8 mouse cellular contexts compared by ENCODE assay signal in the genomic region with DNA sequence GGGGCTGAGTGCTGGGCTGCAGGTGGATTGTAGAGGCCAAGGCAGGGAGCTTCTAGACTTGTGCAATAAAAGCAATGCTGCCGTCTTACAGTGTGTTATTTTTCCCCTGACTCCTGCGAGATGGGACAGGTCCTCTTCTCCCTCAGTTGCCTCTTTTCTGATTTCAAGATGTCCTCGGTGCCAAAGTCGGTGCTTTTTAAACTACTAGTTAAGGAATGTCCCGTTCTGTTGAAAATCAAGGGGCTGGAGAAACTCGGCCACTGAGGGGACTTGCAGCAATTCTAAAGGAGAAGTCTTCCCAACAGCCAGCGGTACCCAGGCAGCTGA. TPM values are rescaled to one million over a fixed set of nuclear protein-coding genes. Genes with fewer than 3 reads are reported as not detected.
DNase-seq lines count a peak whose midpoint lies in the region; ATAC-seq and TF ChIP-seq lines count a peak whose summit lies in the region.
"Had no signal": no experiment of that assay in that cellular context is flagged by ENCODE, and none has a peak within 500 bp of the region (broad histone marks: within the 10 kb centered on the region; RNA-seq: fewer than 3 reads in every experiment).

No protein-coding gene starts in this region.

- peak overlapping the region; percentile 54 for H3K4me2 ChIP-seq in forebrain, embryonic 15.5 days (replicated peaks)
- peak overlapping the region; percentile 50 for H3K4me2 ChIP-seq in limb, embryonic 15.5 days
- H3K4me2 ChIP-seq in stomach, embryonic 14.5 days (replicated peaks; ENCODE audit: low read depth, low read length) = peak overlapping the region; percentile 42

- no peak for TF ChIP-seq CTCF in layer of hippocampus, adult 2 months (conservative IDR thresholded peaks at IDR 0.05)
- TF ChIP-seq CTCF in left cerebral cortex, adult 2 months (IDR thresholded peaks at IDR 0.05) = no peak

- H3K4me1 ChIP-seq in forebrain, embryonic 15.5 days = peaks cover 26% of the 10 kb centered on the region
- H3K4me1 ChIP-seq in limb, embryonic 15.5 days = peaks cover 9% of the 10 kb centered on the region; the same call in 1 of the 2 replicates
- peaks cover 13% of the 10 kb centered on the region for H3K4me1 ChIP-seq in stomach, embryonic 14.5 days (ENCODE audit: control insufficient read depth, insufficient read depth, low read length)

- no peak for DNase-seq in layer of hippocampus, adult 2 months (ENCODE audit: low spot score in 2 of 2)
- no peak for DNase-seq in layer of hippocampus, adult 8-10 months (ENCODE audit: low spot score in 2 of 2)
- no peak for DNase-seq in gastrocnemius, postnatal 25 days
- no peak for DNase-seq in left cerebral cortex, adult 2 months (ENCODE audit: extremely low spot score in 1 of 2, low spot score in 2 of 2)

- no peak for ATAC-seq in forebrain, embryonic 15.5 days (replicated peaks)
- ATAC-seq in limb, embryonic 15.5 days (ENCODE audit: insufficient number of reproducible peaks, low FRiP score, low TSS enrichment, low read depth) = no peak
- no peak for ATAC-seq in stomach, embryonic 14.5 days (ENCODE audit: insufficient number of reproducible peaks, insufficient read depth, low FRiP score, low read depth)

- WGBS in forebrain, embryonic 15.5 days = 19% methylated on average over 7 of the region's 7 CpGs
- WGBS in limb, embryonic 15.5 days = 20% methylated on average over 7 of the region's 7 CpGs
- WGBS in stomach, embryonic 14.5 days = 31% methylated on average over 7 of the region's 7 CpGs

- no peak overlapping the region for H3K27ac ChIP-seq in layer of hippocampus, adult 2 months
- H3K27ac ChIP-seq in forebrain, embryonic 15.5 days (replicated peaks) = no peak overlapping the region
- no peak overlapping the region for H3K27ac ChIP-seq in limb, embryonic 15.5 days
- H3K27ac ChIP-seq in stomach, embryonic 14.5 days (ENCODE audit: low read length) = no peak overlapping the region
- H3K27ac ChIP-seq in left cerebral cortex, adult 2 months = no peak overlapping the region

- no peaks in the 10 kb centered on the region for H3K9me3 ChIP-seq in forebrain, embryonic 15.5 days
- H3K9me3 ChIP-seq in limb, embryonic 15.5 days = no peaks in the 10 kb centered on the region
- no peaks in the 10 kb centered on the region for H3K9me3 ChIP-seq in stomach, embryonic 14.5 days (ENCODE audit: control insufficient read depth, low read depth, low read length)

- no peaks in the 10 kb centered on the region for H3K27me3 ChIP-seq in forebrain, embryonic 15.5 days
- peaks cover 36% of the 10 kb centered on the region for H3K27me3 ChIP-seq in limb, embryonic 15.5 days
- peaks cover 6% of the 10 kb centered on the region; the same call in 1 of the 2 replicates for H3K27me3 ChIP-seq in stomach, embryonic 14.5 days (ENCODE audit: control insufficient read depth, insufficient read depth, low read length)

- H3K4me3 ChIP-seq in layer of hippocampus, adult 2 months = peak overlapping the region; percentile 33
- peak overlapping the region; percentile 23 for H3K4me3 ChIP-seq in forebrain, embryonic 15.5 days
- H3K4me3 ChIP-seq in limb, embryonic 15.5 days = peak overlapping the region; percentile 28
- peak overlapping the region; percentile 23 for H3K4me3 ChIP-seq in stomach, embryonic 14.5 days (ENCODE audit: low read depth, low read length)
- no peak overlapping the region; the same call in 1 of the 2 replicates for H3K4me3 ChIP-seq in left cerebral cortex, adult 2 months

- H3K9ac ChIP-seq in forebrain, embryonic 15.5 days (replicated peaks) = 0 out of 2 replicates have a peak overlapping the region, but pooled peaks have one; percentile 35
- no peak overlapping the region for H3K9ac ChIP-seq in limb, embryonic 15.5 days
- H3K9ac ChIP-seq in stomach, embryonic 14.5 days (replicated peaks; ENCODE audit: low read depth, low read length) = peak overlapping the region; percentile 21; the same call in 1 of the 2 replicates

- intact Hi-C loops in left cerebral cortex, adult 2 months (cut with DNase I) = no loop called here

- H3K36me3 ChIP-seq in forebrain, embryonic 15.5 days = no peaks in the 10 kb centered on the region
- no peaks in the 10 kb centered on the region for H3K36me3 ChIP-seq in limb, embryonic 15.5 days
- no peaks in the 10 kb centered on the region for H3K36me3 ChIP-seq in stomach, embryonic 14.5 days (ENCODE audit: control insufficient read depth, insufficient read depth, low read length)

RNA-seq across cellular contexts. Expression of a gene that starts 7.9 kb away (rescaled TPM):
- total RNA-seq in layer of hippocampus, adult 2 months (2021) = not detected
- total RNA-seq in layer of hippocampus, adult 8-10 months (2022) = not detected
- not detected in 2 replicates for polyA plus RNA-seq in forebrain, embryonic 15.5 days (2015; fragmentation: Nextera tagmentation; extraction: Ambion mirVana)
- polyA plus RNA-seq in limb, embryonic 15.5 days (2015; fragmentation: Nextera tagmentation; extraction: Ambion mirVana) = not detected in 2 replicates
- not detected in 2 replicates for polyA plus RNA-seq in stomach, embryonic 14.5 days (2014; fragmentation: Nextera tagmentation; extraction: Ambion mirVana)
- total RNA-seq in gastrocnemius, postnatal 25 days (2021) = not detected
- total RNA-seq in left cerebral cortex, adult 2 months (2021) = 1 to 10 TPM in 1 of 2 experiments, not detected in 1; 1.6 TPM
- polyA plus RNA-seq: brain, embryonic 14.5 days had no signal

RNA-seq across cellular contexts. Expression of a gene that starts 20.0 kb away (rescaled TPM):
- total RNA-seq in layer of hippocampus, adult 2 months (2021) = not detected
- total RNA-seq in layer of hippocampus, adult 8-10 months (2022) = not detected
- polyA plus RNA-seq in forebrain, embryonic 15.5 days (2015; fragmentation: Nextera tagmentation; extraction: Ambion mirVana) = 0.32 TPM in 1 of 2 replicates, not detected in the other
- not detected in 2 replicates for polyA plus RNA-seq in limb, embryonic 15.5 days (2015; fragmentation: Nextera tagmentation; extraction: Ambion mirVana)
- polyA plus RNA-seq in stomach, embryonic 14.5 days (2014; fragmentation: Nextera tagmentation; extraction: Ambion mirVana) = 1.5 and 2.8 TPM in 2 replicates
- not detected for total RNA-seq in gastrocnemius, postnatal 25 days (2021)
- under 1 TPM; 0.37 to 0.72 TPM for total RNA-seq in left cerebral cortex, adult 2 months (2021)
- polyA plus RNA-seq: brain, embryonic 14.5 days had no signal

RNA-seq across cellular contexts. Expression of a gene that starts 20.7 kb away (rescaled TPM):
- total RNA-seq in layer of hippocampus, adult 2 months (2021) = not detected
- not detected for total RNA-seq in layer of hippocampus, adult 8-10 months (2022)
- polyA plus RNA-seq in forebrain, embryonic 15.5 days (2015; fragmentation: Nextera tagmentation; extraction: Ambion mirVana) = not detected in 2 replicates
- polyA plus RNA-seq in limb, embryonic 15.5 days (2015; fragmentation: Nextera tagmentation; extraction: Ambion mirVana) = 0.17 and 0.42 TPM in 2 replicates
- polyA plus RNA-seq in stomach, embryonic 14.5 days (2014; fragmentation: Nextera tagmentation; extraction: Ambion mirVana) = 1.4 and 2.6 TPM in 2 replicates
- total RNA-seq in gastrocnemius, postnatal 25 days (2021) = not detected
- not detected for total RNA-seq in left cerebral cortex, adult 2 months (2021)

RNA-seq across cellular contexts. Expression of a gene that starts 33.8 kb away (rescaled TPM):
- total RNA-seq in layer of hippocampus, adult 2 months (2021) = 1 to 10 TPM; 1.1 to 1.6 TPM
- total RNA-seq in layer of hippocampus, adult 8-10 months (2022) = 1 to 10 TPM; 2.0 to 3.3 (median 2.5) TPM
- 5.2 and 5.9 TPM in 2 replicates for polyA plus RNA-seq in forebrain, embryonic 15.5 days (2015; fragmentation: Nextera tagmentation; extraction: Ambion mirVana)
- 0.89 and 1.3 TPM in 2 replicates for polyA plus RNA-seq in limb, embryonic 15.5 days (2015; fragmentation: Nextera tagmentation; extraction: Ambion mirVana)
- polyA plus RNA-seq in stomach, embryonic 14.5 days (2014; fragmentation: Nextera tagmentation; extraction: Ambion mirVana) = 4.9 and 5.6 TPM in 2 replicates
- total RNA-seq in gastrocnemius, postnatal 25 days (2021) = under 1 TPM in 1 of 2 experiments, not detected in 1; 0.13 TPM
- 10 to 100 TPM; 12.4 to 14.6 TPM for total RNA-seq in left cerebral cortex, adult 2 months (2021)
